Mouse (Mus musculus) liver, postnatal 0 days (tissue): ENCODE data around the gene Des.
A peak's percentile ranks its signal among the peaks of the same experiment; 100 is the strongest.

ENCODE experiments used
- CTCF ChIP-seq: sonication (generic); IDR thresholded peaks from 2 replicates; pipeline ENCODE4 v1.5.1; 2016; ENCODE audit warnings: antibody characterized with exemption, low read depth
- EP300 ChIP-seq: IDR thresholded peaks from 2 replicates; pipeline ENCODE4 v1.6.1; 2016; ENCODE audit warnings: antibody characterized with exemption, low read depth, mild to moderate bottlenecking

- TF ChIP-seq EP300 (no peak), CTCF (peak; percentile 55)
Measured at GRCm38 (mm10) chr1:75413749-75414148, 53.6 kb downstream of the Des start.
